Mouse (Mus musculus) small intestine, adult 2 months (tissue): Measurements from ENCODE around the gene Igsf9. TPM values are rescaled to one million over a fixed set of nuclear protein-coding genes. Genes with fewer than 3 reads are reported as not detected.

Experiments
- H3K27ac ChIP-seq: fragments of 200-500 bp; 2 replicates; pipeline ENCODE4 v1.5.1; 2012; ENCODE audit warnings: low read depth, low read length, control low read depth, inconsistent platforms; ENCODE audit not compliant: insufficient read depth
- H3K27me3 ChIP-seq: fragments of 200-500 bp; 2 replicates; pipeline ENCODE4 v1.6.1; 2012; ENCODE audit warnings: mild to moderate bottlenecking, moderate library complexity, low read length, inconsistent platforms; ENCODE audit not compliant: control insufficient read depth, insufficient read depth
- H3K36me3 ChIP-seq: fragments of 200-500 bp; 2 replicates; pipeline ENCODE4 v1.6.1; 2012; ENCODE audit warnings: mild to moderate bottlenecking, low read length, control low read depth, inconsistent platforms; ENCODE audit not compliant: control insufficient read depth, insufficient read depth
- H3K4me1 ChIP-seq: fragments of 200-500 bp; 2 replicates; pipeline ENCODE4 v1.6.1; 2012; ENCODE audit warnings: low read length, inconsistent platforms, mixed read lengths; ENCODE audit not compliant: control insufficient read depth, insufficient read depth, insufficient read length
- H3K4me3 ChIP-seq: fragments of 200-500 bp; 2 replicates; pipeline ENCODE4 v1.5.1; 2012; ENCODE audit warnings: low read depth, mild to moderate bottlenecking, control low read depth, inconsistent platforms, low read length, moderate library complexity
- CTCF ChIP-seq: fragments of 200-500 bp; IDR thresholded peaks from 2 replicates; pipeline ENCODE4 v1.5.1; 2012; ENCODE audit warnings: low read depth, mild to moderate bottlenecking, control low read depth, inconsistent platforms, low read length, moderate library complexity, mixed read lengths; ENCODE audit not compliant: insufficient replicate concordance, insufficient read length; ENCODE audit errors: extremely low read depth
- POLR2A ChIP-seq: fragments of 200-500 bp; IDR thresholded peaks from 2 replicates; pipeline ENCODE4 v1.6.1; 2012; ENCODE audit warnings: low read depth, mild to moderate bottlenecking, control low read depth, inconsistent platforms, low read length, moderate library complexity
- WGBS: fragments of 180-500 bp; shearing (Covaris S2); methylation state at CpG from one replicate; pipeline ENCODE4 v1.1.7; 2018; 5-methylcytosine and 5-hydroxymethylcytosine counted together
- polyA plus RNA-seq: library from polyadenylated mRNA; depleted of rRNA; stranded (reverse); fragments of >200 nt; gene quantifications from 2 replicates; pipeline ENCODE4 v1.2.3, GENCODE M21; 2012

Igsf9 gene
- polyA plus RNA-seq, 1 experiment: 516 TPM

GRCm38 (mm10) chr1:172486236-172486635 is 4.6 kb downstream of the Igsf9 start:
- H3K4me3 ChIP-seq: no peak overlapping the region
- no peak overlapping the region for H3K27ac ChIP-seq
- 83% methylated on average over 4 of the region's 4 CpGs for WGBS
- TF ChIP-seq CTCF: no peak
- TF ChIP-seq POLR2A: no peak
- H3K4me1 ChIP-seq: peaks cover 31% of the 10 kb centered on the region
- H3K27me3 ChIP-seq: no peaks in the 10 kb centered on the region
- H3K36me3 ChIP-seq: peaks cover 19% of the 10 kb centered on the region

- no peak for TF ChIP-seq CTCF
- no peak for TF ChIP-seq POLR2A
- no peaks in the 10 kb centered on the region for H3K27me3 ChIP-seq
- peaks cover 30% of the 10 kb centered on the region for H3K4me1 ChIP-seq
- no peak overlapping the region for H3K4me3 ChIP-seq
- peak overlapping the region; percentile 4; the same call in 1 of the 2 replicates for H3K27ac ChIP-seq
- 94% methylated on average over 5 of the region's 5 CpGs for WGBS
- peaks cover 23% of the 10 kb centered on the region for H3K36me3 ChIP-seq
Observed at GRCm38 (mm10) chr1:172486651-172487050, 5.1 kb downstream of the Igsf9 start.

GRCm38 (mm10) chr1:172487859-172488258 is 6.3 kb downstream of the Igsf9 start:
- no peaks in the 10 kb centered on the region for H3K27me3 ChIP-seq
- H3K4me3 ChIP-seq: no peak overlapping the region
- no peak for TF ChIP-seq POLR2A
- no peak for TF ChIP-seq CTCF
- peaks cover 34% of the 10 kb centered on the region for H3K36me3 ChIP-seq
- peaks cover 30% of the 10 kb centered on the region for H3K4me1 ChIP-seq
- WGBS: 65% methylated on average over 4 of the region's 4 CpGs
- 0 out of 2 replicates have a peak overlapping the region, but pooled peaks have one; percentile 22 for H3K27ac ChIP-seq

- no peak for TF ChIP-seq POLR2A
- Histone ChIP-seq H3K27ac (peak overlapping the region; percentile 77), H3K4me3 (no peak overlapping the region), H3K27me3 (no peaks in the 10 kb centered on the region), H3K36me3 (peaks cover 43% of the 10 kb centered on the region), H3K4me1 (peaks cover 30% of the 10 kb centered on the region)
- 59% methylated on average over 7 of the region's 7 CpGs for WGBS
Observed at GRCm38 (mm10) chr1:172488831-172489230, 7.2 kb downstream of the Igsf9 start.

GRCm38 (mm10) chr1:172489585-172490250 is 8.1 kb downstream of the Igsf9 start:
- peaks cover 46% of the 10 kb centered on the region for H3K36me3 ChIP-seq
- WGBS: 33% methylated on average over 12 of the region's 12 CpGs
- TF ChIP-seq POLR2A: no peak
- TF ChIP-seq CTCF: no peak
- H3K4me1 ChIP-seq: peaks cover 25% of the 10 kb centered on the region
- H3K4me3 ChIP-seq: peak overlapping the region; percentile 47
- no peaks in the 10 kb centered on the region for H3K27me3 ChIP-seq
- H3K27ac ChIP-seq: peak overlapping the region; percentile 85

GRCm38 (mm10) chr1:172490261-172490661 is 8.7 kb downstream of the Igsf9 start:
- Histone ChIP-seq H3K27me3 (no peaks in the 10 kb centered on the region), H3K4me3 (peak overlapping the region; percentile 47), H3K27ac (peak overlapping the region; percentile 85), H3K4me1 (peaks cover 23% of the 10 kb centered on the region), H3K36me3 (peaks cover 44% of the 10 kb centered on the region)
- WGBS: 6% methylated on average over 10 of the region's 10 CpGs
- TF ChIP-seq CTCF (peak; percentile 99), POLR2A (no peak)

- Histone ChIP-seq H3K27ac (no peak overlapping the region), H3K4me1 (peaks cover 23% of the 10 kb centered on the region), H3K27me3 (no peaks in the 10 kb centered on the region), H3K36me3 (peaks cover 46% of the 10 kb centered on the region), H3K4me3 (no peak overlapping the region)
- TF ChIP-seq POLR2A (no peak), CTCF (no peak)
- 94% methylated on average over 8 of the region's 8 CpGs for WGBS
Observed at GRCm38 (mm10) chr1:172492047-172492446, 10.5 kb downstream of the Igsf9 start.
